Mouse (Mus musculus): ENCODE data around the gene Spata18. TPM values are rescaled to one million over a fixed set of nuclear protein-coding genes. Genes with fewer than 3 reads are reported as not detected.

Gene Spata18
- polyA plus RNA-seq, 1 experiment from 2014 or later: 0.68 TPM

DNA sequence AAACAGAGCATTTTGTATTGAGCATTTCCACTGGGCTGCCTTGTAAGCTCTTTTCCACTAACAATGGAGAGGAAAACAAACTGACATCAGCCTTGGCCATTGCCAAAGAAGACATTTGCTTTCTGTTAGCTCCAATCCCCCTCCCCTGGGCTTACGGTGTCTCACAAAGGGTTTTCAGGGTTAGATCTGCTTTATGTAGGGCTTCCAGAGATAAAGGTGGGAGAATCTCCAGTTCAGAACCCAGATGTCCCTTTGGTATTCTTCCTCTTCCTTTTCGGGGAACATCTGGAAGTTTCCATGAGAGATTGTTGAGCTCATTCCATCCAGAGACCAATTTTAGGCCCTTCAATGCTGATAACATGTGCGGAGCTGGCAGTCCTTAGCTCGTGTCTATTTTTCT, 74.8 kb downstream of the Spata18 start:
- ATAC-seq (replicated peaks; ENCODE audit: insufficient number of reproducible peaks, insufficient read depth, low FRiP score, low read depth): no peak; the same call in 1 of the 2 replicates
- Histone ChIP-seq H3K27ac (no peak overlapping the region), H3K36me3 (no peaks in the 10 kb centered on the region), H3K4me3 (no peak overlapping the region), H3K4me1 (replicated peaks) (no peaks in the 10 kb centered on the region), H3K27me3 (no peaks in the 10 kb centered on the region), H3K4me2 (no peak overlapping the region), H3K9me3 (replicated peaks) (no peaks in the 10 kb centered on the region), H3K9ac (no peak overlapping the region)
- WGBS: 62% methylated on average over 4 of the region's 4 CpGs

DNA sequence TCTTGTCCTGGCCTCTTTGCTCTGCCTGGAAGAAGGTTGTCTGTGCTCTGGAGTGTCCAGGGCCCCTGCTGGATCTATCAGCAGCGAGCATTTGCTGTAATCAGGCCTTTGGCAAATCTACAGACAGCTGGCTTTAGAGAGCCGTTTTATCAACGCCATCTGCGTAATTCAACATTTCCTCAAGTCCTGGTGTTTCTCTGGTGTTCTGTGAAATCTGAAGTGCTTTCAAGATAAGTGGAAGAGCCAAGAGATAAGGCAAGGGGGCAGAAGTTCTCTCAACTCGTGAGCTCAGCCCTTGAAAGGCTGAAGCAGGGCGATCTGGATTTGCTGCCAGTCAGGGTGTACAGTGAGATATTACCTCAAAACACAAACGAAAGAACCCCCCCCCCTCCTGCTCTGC, 77.5 kb downstream of the Spata18 start:
- 26% methylated on average over 7 of the region's 7 CpGs for WGBS
- no peak overlapping the region for H3K4me3 ChIP-seq
- H3K4me2 ChIP-seq: no peak overlapping the region
- H3K27ac ChIP-seq: no peak overlapping the region
- no peaks in the 10 kb centered on the region for H3K9me3 ChIP-seq (replicated peaks)
- H3K9ac ChIP-seq: no peak overlapping the region
- no peaks in the 10 kb centered on the region for H3K27me3 ChIP-seq
- H3K36me3 ChIP-seq: no peaks in the 10 kb centered on the region
- ATAC-seq (replicated peaks; ENCODE audit: insufficient number of reproducible peaks, insufficient read depth, low FRiP score, low read depth): 0 out of 2 replicates have a peak, but pooled peaks have one; percentile 39
- no peaks in the 10 kb centered on the region for H3K4me1 ChIP-seq (replicated peaks)

Other genes with a start within 250 kb of the Spata18 start
- gene Cwh43, start 245.3 kb upstream of the Spata18 start, polyA plus RNA-seq (2015; fragmentation: Nextera tagmentation; extraction: Ambion mirVana): not detected in 2 replicates
- 15.1 and 15.3 TPM in 2 replicates for gene Dcun1d4, start 170.4 kb upstream of the Spata18 start, polyA plus RNA-seq (2015; fragmentation: Nextera tagmentation; extraction: Ambion mirVana)
- 0.05 and 0.06 TPM in 2 replicates for gene Lrrc66, start 18.9 kb upstream of the Spata18 start, polyA plus RNA-seq (2015; fragmentation: Nextera tagmentation; extraction: Ambion mirVana)
- gene Sgcb, start 3.6 kb upstream of the Spata18 start, polyA plus RNA-seq (2015; fragmentation: Nextera tagmentation; extraction: Ambion mirVana): 35.3 and 38.2 TPM in 2 replicates